Mouse (Mus musculus) heart, postnatal 0 days (tissue): ENCODE data around the gene Rbm47.

Experiments used
- CTCF ChIP-seq: IDR thresholded peaks from 2 replicates; pipeline ENCODE4 v1.5.1; 2016; ENCODE audit warnings: antibody characterized with exemption, control low read depth, low read depth
- EP300 ChIP-seq: IDR thresholded peaks from 2 replicates; pipeline ENCODE4 v1.6.1; 2016; ENCODE audit warnings: antibody characterized with exemption, low read depth

DNA sequence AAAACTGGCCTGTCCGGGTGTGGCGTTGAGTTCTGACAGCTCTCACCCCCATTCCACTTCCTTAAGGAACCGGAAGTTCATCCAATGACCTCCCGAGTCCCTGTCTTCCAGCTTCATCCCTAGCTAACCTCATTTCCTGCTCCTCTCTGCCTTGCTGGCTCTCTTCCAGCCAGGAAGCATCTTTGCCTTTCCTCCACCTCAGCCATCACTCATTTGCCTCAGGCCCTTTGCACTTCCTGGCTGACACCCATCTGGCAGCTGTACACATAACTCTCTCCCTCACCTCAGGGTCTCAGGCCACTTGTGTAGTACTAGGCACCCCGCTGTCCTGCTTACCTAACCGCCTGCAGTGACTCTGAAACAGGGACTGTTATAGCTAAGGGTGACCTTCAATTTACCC lies 178.3 kb downstream of the Rbm47 start:
- no peak for TF ChIP-seq CTCF
- no peak for TF ChIP-seq EP300
